Mouse (Mus musculus): Measurements from ENCODE around the gene Cntn5. TPM values are rescaled to one million over a fixed set of nuclear protein-coding genes. Genes with fewer than 3 reads are reported as not detected.

Cntn5 gene
- total and polyA plus RNA-seq, 3 experiments, result not detected

DNA sequence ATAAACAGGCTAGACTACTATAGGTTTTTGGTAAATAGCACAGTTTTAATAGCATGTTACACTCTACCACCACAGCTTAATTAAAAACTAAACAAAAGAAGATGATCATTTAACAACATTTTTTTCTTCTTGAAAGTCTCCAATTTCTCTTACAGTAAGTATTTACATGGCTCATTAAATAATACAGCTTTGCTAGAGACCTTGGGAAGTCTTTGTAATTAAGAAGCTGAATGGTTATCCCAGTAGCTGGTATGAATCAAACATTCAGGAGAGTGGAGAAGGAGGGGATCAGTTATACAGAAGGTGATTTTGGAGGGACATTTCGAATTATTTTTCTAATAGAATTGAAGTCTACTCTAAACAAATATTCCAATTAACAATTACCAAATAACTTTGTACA is 1186.4 kb downstream of the Cntn5 start:
- no peak overlapping the region for H3K9ac ChIP-seq (ENCODE audit: insufficient read depth, low read depth)
- H3K9me3 ChIP-seq (replicated peaks; ENCODE audit: low read length), result peaks cover 3% of the 10 kb centered on the region
- no peaks in the 10 kb centered on the region for H3K79me2 ChIP-seq (replicated peaks; ENCODE audit: control insufficient read depth, extremely low read depth, insufficient read depth, poor library complexity, severe bottlenecking)
- dilution Hi-C loops (cut with MboI; ENCODE audit: extremely low pct_ligation_motif_present, extremely low pct_unique_long_range_greater_than_20kb, low sequenced_read_pairs), result no loop called here
- no peaks in the 10 kb centered on the region for H3K27me3 ChIP-seq (replicated peaks)
- no peaks in the 10 kb centered on the region for H3K4me1 ChIP-seq (ENCODE audit: control insufficient read depth in 1 of 2, insufficient read depth in 2 of 2)
- no peak for DNase-seq (ENCODE audit: extremely low read depth)
- no peak overlapping the region for H3K4me3 ChIP-seq (replicated peaks in 1 of 3; ENCODE audit: low read depth in 2 of 3, low read length in 2 of 3, poor library complexity in 1 of 3)
- H3K4me2 ChIP-seq (ENCODE audit: insufficient read depth, low read depth, poor library complexity, severe bottlenecking), result no peak overlapping the region
- in situ Hi-C loops (cut with MboI; ENCODE audit: low pct_ligation_motif_present, low pct_unique_long_range_greater_than_20kb, low sequenced_read_pairs), result no loop called here
- TF ChIP-seq EP300 (IDR thresholded peaks at IDR 0.05; ENCODE audit: low read length) (no peak), PAX5 (IDR thresholded peaks at IDR 0.05; ENCODE audit: low read length) (no peak), CHD2 (IDR thresholded peaks at IDR 0.05; ENCODE audit: low read length) (no peak), TBP (conservative IDR thresholded peaks at IDR 0.05; ENCODE audit: low read depth, low read length) (no peak)
- no peak overlapping the region for H3K27ac ChIP-seq (ENCODE audit: insufficient read depth, low read depth)
- H3K36me3 ChIP-seq (replicated peaks in 1 of 2; ENCODE audit: control insufficient read depth in 1 of 2, insufficient read depth in 1 of 2, low read length in 1 of 2), result no peaks in the 10 kb centered on the region

DNA sequence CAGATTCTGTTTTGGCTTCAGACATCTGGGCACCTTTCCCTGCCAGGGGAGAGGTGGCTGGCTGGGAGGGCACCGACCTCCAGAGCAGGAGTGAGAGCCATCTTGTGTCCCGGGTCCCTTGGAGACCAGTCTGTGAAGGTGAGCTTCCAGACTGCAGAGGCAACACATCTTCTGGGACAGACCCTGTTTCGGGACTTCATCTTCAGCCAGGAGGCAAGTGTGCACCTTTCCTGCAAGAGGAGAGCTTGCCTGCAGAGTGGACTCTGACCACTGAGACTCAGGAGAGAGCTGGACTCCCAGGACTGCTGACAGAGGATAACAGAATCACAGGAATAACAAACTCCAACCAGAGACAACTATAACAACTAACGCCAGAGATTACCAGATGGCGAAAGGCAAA is 1195.9 kb downstream of the Cntn5 start:
- Histone ChIP-seq H3K4me3 (replicated peaks in 1 of 3; ENCODE audit: low read depth in 2 of 3, low read length in 2 of 3, poor library complexity in 1 of 3) (no peak overlapping the region), H3K4me1 (ENCODE audit: control insufficient read depth in 1 of 2, insufficient read depth in 2 of 2) (no peaks in the 10 kb centered on the region), H3K4me2 (ENCODE audit: insufficient read depth, low read depth, poor library complexity, severe bottlenecking) (no peak overlapping the region), H3K27me3 (replicated peaks) (no peaks in the 10 kb centered on the region), H3K79me2 (replicated peaks; ENCODE audit: control insufficient read depth, extremely low read depth, insufficient read depth, poor library complexity, severe bottlenecking) (no peaks in the 10 kb centered on the region), H3K9ac (ENCODE audit: insufficient read depth, low read depth) (no peak overlapping the region), H3K9me3 (replicated peaks; ENCODE audit: low read length) (peaks cover 4% of the 10 kb centered on the region), H3K27ac (ENCODE audit: insufficient read depth, low read depth) (no peak overlapping the region), H3K36me3 (replicated peaks in 1 of 2; ENCODE audit: control insufficient read depth in 1 of 2, insufficient read depth in 1 of 2, low read length in 1 of 2) (no peaks in the 10 kb centered on the region)
- no peak for TF ChIP-seq IRF4 (IDR thresholded peaks at IDR 0.05; ENCODE audit: low read depth, low read length)
- no peak for TF ChIP-seq CTCF (conservative IDR thresholded peaks at IDR 0.05 in 1 of 2, IDR thresholded peaks at IDR 0.05 in 1 of 2; ENCODE audit: low read depth in 2 of 2, low read length in 2 of 2)
- no peak for TF ChIP-seq TBP (conservative IDR thresholded peaks at IDR 0.05; ENCODE audit: low read depth, low read length)
- dilution Hi-C loops (cut with MboI; ENCODE audit: extremely low pct_ligation_motif_present, extremely low pct_unique_long_range_greater_than_20kb, low sequenced_read_pairs), result no loop called here
- DNase-seq (ENCODE audit: extremely low read depth), result no peak
- in situ Hi-C loops (cut with MboI; ENCODE audit: low pct_ligation_motif_present, low pct_unique_long_range_greater_than_20kb, low sequenced_read_pairs), result no loop called here

DNA sequence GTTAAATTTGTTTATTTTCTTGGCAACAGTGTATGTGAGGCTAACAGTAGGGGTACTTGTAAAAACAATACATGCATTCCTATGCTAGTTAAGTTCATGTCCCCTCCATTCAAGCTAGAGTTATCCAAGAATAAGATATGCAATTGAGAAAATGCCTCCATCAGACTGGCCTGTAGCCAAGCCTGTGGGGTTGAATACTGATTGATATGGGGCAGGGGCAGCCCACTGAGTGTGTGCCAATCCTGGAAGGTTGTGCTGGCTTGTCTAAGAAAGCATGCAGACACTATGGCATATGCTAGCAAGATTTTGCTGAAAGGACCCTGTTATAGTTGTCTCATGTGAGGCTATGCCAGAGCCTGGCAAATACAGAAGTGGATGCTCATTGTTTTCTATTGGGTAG is 1196.8 kb downstream of the Cntn5 start:
- Histone ChIP-seq H3K4me2 (ENCODE audit: insufficient read depth, low read depth, poor library complexity, severe bottlenecking) (no peak overlapping the region), H3K36me3 (replicated peaks in 1 of 2; ENCODE audit: control insufficient read depth in 1 of 2, insufficient read depth in 1 of 2, low read length in 1 of 2) (no peaks in the 10 kb centered on the region), H3K4me1 (ENCODE audit: control insufficient read depth in 1 of 2, insufficient read depth in 2 of 2) (no peaks in the 10 kb centered on the region), H3K4me3 (replicated peaks in 1 of 3; ENCODE audit: low read depth in 2 of 3, low read length in 2 of 3, poor library complexity in 1 of 3) (no peak overlapping the region), H3K27me3 (replicated peaks) (no peaks in the 10 kb centered on the region), H3K79me2 (replicated peaks; ENCODE audit: control insufficient read depth, extremely low read depth, insufficient read depth, poor library complexity, severe bottlenecking) (no peaks in the 10 kb centered on the region), H3K9me3 (replicated peaks; ENCODE audit: low read length) (peaks cover 4% of the 10 kb centered on the region), H3K9ac (ENCODE audit: insufficient read depth, low read depth) (no peak overlapping the region), H3K27ac (ENCODE audit: insufficient read depth, low read depth) (no peak overlapping the region)
- TF ChIP-seq JUND (conservative IDR thresholded peaks at IDR 0.05; ENCODE audit: low read depth, low read length), result no peak
- no peak for TF ChIP-seq MEF2A (IDR thresholded peaks at IDR 0.05; ENCODE audit: borderline replicate concordance, low read depth, low read length)
- TF ChIP-seq ZKSCAN1 (IDR thresholded peaks at IDR 0.05; ENCODE audit: borderline replicate concordance, low read depth, low read length), result no peak
- TF ChIP-seq NELFE (IDR thresholded peaks at IDR 0.05; ENCODE audit: low read depth, low read length), result no peak
- no peak for TF ChIP-seq PAX5 (IDR thresholded peaks at IDR 0.05; ENCODE audit: low read length)
- in situ Hi-C loops (cut with MboI; ENCODE audit: low pct_ligation_motif_present, low pct_unique_long_range_greater_than_20kb, low sequenced_read_pairs), result no loop called here
- dilution Hi-C loops (cut with MboI; ENCODE audit: extremely low pct_ligation_motif_present, extremely low pct_unique_long_range_greater_than_20kb, low sequenced_read_pairs), result no loop called here
- no peak for DNase-seq (ENCODE audit: extremely low read depth)

Measured in CH12.LX (cell line).